Mouse (Mus musculus) stomach, embryonic 14.5 days (tissue): ENCODE measurements at regions not wholly inside any gene's neighbourhood (a gene's known extent, or its start where the extent isn't known, plus 50 kb on each side); places are given as distances from the start of the nearest gene placed in this dataset.

ENCODE experiments used
- ATAC-seq: fragments of 200-750 bp; cut with Nextera tagmentation; 2 replicates; pipeline ENCODE4 v1.8.0; 2017; ENCODE audit warnings: low read depth, moderate TSS enrichment; ENCODE audit not compliant: insufficient number of reproducible peaks, insufficient read depth, low FRiP score
- H3K27ac ChIP-seq: fragments of 300-500 bp; sonication (generic); 2 replicates; pipeline ENCODE4 v1.5.1; 2014; ENCODE audit warnings: mild to moderate bottlenecking, low read length, moderate library complexity, mixed read lengths
- H3K27me3 ChIP-seq: fragments of 300-500 bp; sonication (generic); 2 replicates; pipeline ENCODE4 v1.6.1; 2014; ENCODE audit warnings: low read length, control low read depth, mixed read lengths; ENCODE audit not compliant: control insufficient read depth, insufficient read depth
- H3K36me3 ChIP-seq: fragments of 300-500 bp; sonication (generic); 2 replicates; pipeline ENCODE4 v1.6.1; 2014; ENCODE audit warnings: mild to moderate bottlenecking, control low read depth, low read length, moderate library complexity, mixed read lengths; ENCODE audit not compliant: control insufficient read depth, insufficient read depth
- H3K4me1 ChIP-seq: fragments of 300-500 bp; sonication (generic); 2 replicates; pipeline ENCODE4 v1.6.1; 2014; ENCODE audit warnings: low read length, control low read depth, mixed read lengths; ENCODE audit not compliant: control insufficient read depth, insufficient read depth
- H3K4me2 ChIP-seq: fragments of 300-500 bp; sonication (generic); replicated peaks from 2 replicates; pipeline ENCODE4 v1.6.1; 2014; ENCODE audit warnings: low read depth, low read length, control low read depth
- H3K4me3 ChIP-seq: fragments of 300-500 bp; sonication (generic); 2 replicates; pipeline ENCODE4 v1.5.1; 2014; ENCODE audit warnings: low read depth, low read length, control low read depth
- H3K9ac ChIP-seq: fragments of 300-500 bp; sonication (generic); replicated peaks from 2 replicates; pipeline ENCODE4 v1.6.1; 2014; ENCODE audit warnings: low read depth, mild to moderate bottlenecking, control low read depth, low read length, moderate library complexity, mixed read lengths
- H3K9me3 ChIP-seq: fragments of 300-500 bp; sonication (generic); 2 replicates; pipeline ENCODE4 v1.6.1; 2016; ENCODE audit warnings: low read depth, low read length, control low read depth; ENCODE audit not compliant: control insufficient read depth
- WGBS: fragments of 180-500 bp; shearing (Covaris S2); extraction: QIAGEN DNeasy Blood & Tissue Kit; methylation state at CpG from one replicate; pipeline ENCODE4 v1.1.7; 2014; 5-methylcytosine and 5-hydroxymethylcytosine counted together

DNA sequence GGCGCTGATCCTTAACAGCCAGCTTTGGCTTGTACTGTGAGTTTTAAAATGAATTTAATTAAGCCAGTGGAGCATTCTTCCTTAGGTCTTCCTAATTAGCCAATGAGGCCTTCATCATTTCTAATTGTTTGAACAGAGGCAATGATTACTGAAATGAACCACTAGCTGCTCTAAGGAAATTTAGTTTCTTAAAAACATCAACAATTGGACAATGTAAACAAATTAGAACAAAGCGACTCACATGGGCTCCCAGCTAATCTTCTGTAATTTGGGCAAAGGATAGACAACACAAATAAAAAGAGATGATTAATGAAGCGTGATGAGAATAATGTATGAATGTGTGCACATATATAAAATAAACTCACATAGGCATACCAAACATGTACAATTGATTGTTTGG lies 1011.4 kb upstream of the Igfbp7 start:
- ATAC-seq = no peak
- no peaks in the 10 kb centered on the region for H3K4me1 ChIP-seq

DNA sequence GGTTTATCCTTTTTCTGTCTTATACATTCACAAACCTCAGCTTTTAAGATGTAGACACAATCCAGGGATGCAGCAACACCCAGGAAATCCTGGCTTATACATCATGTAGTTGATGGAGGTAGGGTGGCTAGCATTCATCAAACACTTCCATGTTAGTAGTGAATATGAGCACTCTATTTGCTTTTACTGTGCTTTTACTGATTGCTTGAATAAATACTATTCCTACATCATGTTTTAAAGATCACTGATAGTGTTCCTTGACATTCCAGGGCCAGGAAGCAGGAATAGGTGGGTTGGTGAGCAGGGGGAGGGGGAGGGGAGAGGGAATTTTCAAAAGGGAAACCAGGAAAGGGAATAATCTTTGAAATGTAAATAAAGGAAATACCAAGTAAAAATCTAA lies 998.5 kb upstream of the Igfbp7 start:
- Histone ChIP-seq H3K36me3 (no peaks in the 10 kb centered on the region), H3K4me2 (no peak overlapping the region), H3K9me3 (no peaks in the 10 kb centered on the region), H3K9ac (no peak overlapping the region), H3K4me1 (no peaks in the 10 kb centered on the region), H3K27me3 (no peaks in the 10 kb centered on the region), H3K27ac (no peak overlapping the region), H3K4me3 (no peak overlapping the region)
- peak; percentile 75 for ATAC-seq

More for the DNA sequence above, 1011.4 kb upstream of the Igfbp7 start:
- Histone ChIP-seq H3K27ac (no peak overlapping the region), H3K36me3 (no peaks in the 10 kb centered on the region), H3K4me2 (no peak overlapping the region), H3K27me3 (no peaks in the 10 kb centered on the region), H3K4me3 (no peak overlapping the region), H3K9ac (no peak overlapping the region), H3K9me3 (no peaks in the 10 kb centered on the region)
- WGBS = 83% methylated on average over 3 of the region's 3 CpGs

DNA sequence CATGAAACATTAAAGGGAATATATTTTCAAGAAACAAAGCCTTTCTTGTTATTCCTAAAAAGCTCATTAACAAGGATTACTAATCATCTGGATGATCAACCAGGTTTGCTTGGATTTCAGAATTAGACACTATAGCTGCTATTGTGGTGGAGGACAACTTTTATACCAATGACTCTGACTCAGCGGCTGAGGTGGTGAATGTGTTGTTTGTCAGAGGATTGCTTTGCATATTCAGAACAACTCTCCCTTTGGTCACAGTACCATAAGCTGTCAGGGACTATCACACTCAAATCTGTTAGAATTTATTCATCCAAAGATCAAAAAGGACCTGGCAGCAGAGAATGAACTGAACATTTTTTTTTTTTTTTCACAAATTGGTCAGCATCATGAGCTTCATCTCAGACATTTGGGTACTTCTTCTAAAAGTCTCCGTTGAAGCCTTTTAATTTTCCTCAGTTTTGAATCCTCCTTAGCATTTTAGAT lies 994.4 kb upstream of the Igfbp7 start:
- no peaks in the 10 kb centered on the region for H3K27me3 ChIP-seq
- H3K4me3 ChIP-seq = no peak overlapping the region
- ATAC-seq = no peak
- no peak overlapping the region for H3K9ac ChIP-seq
- H3K4me1 ChIP-seq = no peaks in the 10 kb centered on the region
- no peaks in the 10 kb centered on the region for H3K36me3 ChIP-seq
- 84% methylated on average over 2 of the region's 2 CpGs for WGBS
- no peak overlapping the region for H3K4me2 ChIP-seq
- H3K27ac ChIP-seq = no peak overlapping the region
- no peaks in the 10 kb centered on the region for H3K9me3 ChIP-seq

GRCm38 (mm10) chr5:78393373-78393772 lies 985.5 kb upstream of the Igfbp7 start:
- no peaks in the 10 kb centered on the region for H3K4me1 ChIP-seq
- 89% methylated on average over 2 of the region's 2 CpGs for WGBS
- H3K9me3 ChIP-seq = no peaks in the 10 kb centered on the region
- no peak overlapping the region for H3K9ac ChIP-seq
- no peaks in the 10 kb centered on the region for H3K27me3 ChIP-seq
- no peak overlapping the region for H3K27ac ChIP-seq
- H3K36me3 ChIP-seq = no peaks in the 10 kb centered on the region
- no peak overlapping the region for H3K4me2 ChIP-seq
- ATAC-seq = no peak
- no peak overlapping the region for H3K4me3 ChIP-seq
